Mouse (Mus musculus) ES-E14 (cell line): ENCODE data around the gene Tubgcp2.

ENCODE experiments used
- CHD2 ChIP-seq: IDR thresholded peaks from 2 replicates; pipeline ENCODE4 v1.6.1; 2014; ENCODE audit warnings: mild to moderate bottlenecking, low read depth, low read length, inconsistent platforms
- HCFC1 ChIP-seq: IDR thresholded peaks from 2 replicates; pipeline ENCODE4 v1.6.1; 2012; ENCODE audit warnings: low read length, inconsistent platforms, borderline replicate concordance; ENCODE audit not compliant: insufficient read depth
- MAFK ChIP-seq: IDR thresholded peaks from 2 replicates; pipeline ENCODE4 v1.6.1; 2014; ENCODE audit warnings: mild to moderate bottlenecking, low read depth, low read length, inconsistent platforms; ENCODE audit not compliant: insufficient read depth
- ZC3H11A ChIP-seq: IDR thresholded peaks from 2 replicates; pipeline ENCODE4 v1.6.1; 2012; ENCODE audit warnings: low read depth, mild to moderate bottlenecking, inconsistent platforms, low read length, borderline replicate concordance
- ZNF384 ChIP-seq: IDR thresholded peaks from 2 replicates; pipeline ENCODE4 v1.6.1; 2012; ENCODE audit warnings: low read depth, low read length, inconsistent platforms

DNA sequence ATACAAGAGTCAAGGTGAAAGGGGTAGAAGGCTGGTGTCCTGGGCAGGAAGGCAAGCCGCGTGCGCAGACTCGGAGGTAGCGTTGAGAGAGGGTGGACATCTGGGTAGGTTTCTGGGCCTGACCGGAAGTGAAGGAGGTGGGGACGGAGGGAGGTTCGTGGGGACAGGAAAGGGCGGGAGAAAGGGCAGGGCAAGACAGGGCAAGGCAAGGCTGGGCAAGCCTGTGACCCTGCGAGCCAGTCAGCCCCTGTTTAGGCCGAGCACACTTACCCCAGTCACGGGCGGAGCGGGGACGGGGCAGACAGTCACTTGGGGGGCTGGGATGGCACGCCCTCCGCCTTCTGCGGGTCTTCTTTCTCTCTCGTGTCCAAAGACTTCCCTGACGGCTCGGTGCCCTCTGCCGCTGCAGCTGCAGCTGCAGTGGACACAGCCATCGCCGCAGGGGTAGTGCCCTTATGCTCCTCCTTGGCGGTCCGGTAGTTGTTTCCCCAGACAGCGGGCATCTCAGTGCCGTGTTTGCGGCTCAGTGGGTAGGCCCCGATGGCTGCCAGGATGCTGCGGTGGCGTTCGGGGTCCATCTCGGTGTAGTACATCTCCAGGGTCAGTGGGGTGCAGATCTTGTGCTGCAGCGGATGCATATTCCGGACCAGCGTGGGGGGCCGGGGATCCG lies 33.7 kb upstream of the Tubgcp2 start:
- TF ChIP-seq HCFC1 (no peak), MAFK (no peak), ZC3H11A (no peak), CHD2 (no peak), ZNF384 (no peak)
